Comparison of ENCODE assay signal across 27 mouse cellular contexts in the genomic region with DNA sequence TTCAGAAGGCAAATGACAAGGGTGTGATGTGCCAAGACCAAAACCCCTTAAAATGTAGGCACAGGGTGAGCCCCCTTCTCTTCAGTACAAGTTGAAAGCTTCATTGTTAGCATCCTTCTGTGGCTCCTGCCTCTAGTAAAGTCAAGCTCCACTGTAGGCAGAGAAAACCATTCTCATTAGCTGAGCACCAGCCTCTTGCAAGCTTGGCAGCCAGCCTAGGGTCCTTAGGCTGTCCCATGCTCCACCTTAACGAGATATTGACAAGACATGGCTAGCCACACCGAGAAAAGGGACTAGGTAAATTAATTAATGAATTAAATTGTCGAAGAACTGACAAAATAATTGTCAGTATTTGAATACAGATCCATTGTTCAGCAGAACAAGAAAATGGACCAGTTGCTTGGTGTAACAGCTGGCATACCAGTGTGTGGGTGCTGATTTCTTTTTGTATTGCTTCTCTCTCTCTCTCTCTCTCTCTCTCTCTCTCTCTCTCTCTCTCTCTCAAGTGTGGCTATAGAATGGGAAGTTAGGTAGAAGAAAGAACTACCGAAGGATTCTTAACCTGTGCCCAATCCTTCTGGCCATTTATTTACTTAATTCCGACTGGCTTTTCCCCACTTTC.
A peak's percentile ranks its signal among the peaks of the same experiment; 100 is the strongest.
DNase-seq lines count a peak whose midpoint lies in the region; ATAC-seq and TF ChIP-seq lines count a peak whose summit lies in the region.
"Had no signal": no experiment of that assay in that cellular context is flagged by ENCODE, and none has a peak within 500 bp of the region (broad histone marks: within the 10 kb centered on the region; RNA-seq: fewer than 3 reads in every experiment).

No protein-coding gene starts in this region.

- no peaks in the 10 kb centered on the region for H3K9me3 ChIP-seq in forebrain, embryonic 13.5 days (replicated peaks)
- H3K9me3 ChIP-seq in forebrain, embryonic 10.5 days = no peaks in the 10 kb centered on the region
- H3K9me3 ChIP-seq: embryonic facial prominence, embryonic 10.5 days; embryonic facial prominence, embryonic 13.5 days; heart, embryonic 10.5 days; heart, embryonic 13.5 days had no signal

- H3K27ac ChIP-seq in forebrain, embryonic 13.5 days = no peak overlapping the region; the same call in 1 of the 2 replicates
- H3K27ac ChIP-seq in forebrain, embryonic 10.5 days = no peak overlapping the region
- H3K27ac ChIP-seq: embryonic facial prominence, embryonic 10.5 days; embryonic facial prominence, embryonic 13.5 days; heart, embryonic 10.5 days; heart, embryonic 13.5 days; hindbrain, embryonic 14.5 days; hindbrain, postnatal 0 days had no signal

- 36% methylated on average over 5 of the region's 5 CpGs for WGBS in forebrain, embryonic 13.5 days
- WGBS in forebrain, embryonic 10.5 days = 74% methylated on average over 5 of the region's 5 CpGs

- H3K4me3 ChIP-seq in forebrain, embryonic 13.5 days = no peak overlapping the region
- H3K4me3 ChIP-seq in forebrain, embryonic 10.5 days = no peak overlapping the region
- no peak overlapping the region for H3K4me3 ChIP-seq in myocyte
- H3K4me3 ChIP-seq: embryonic facial prominence, embryonic 10.5 days; embryonic facial prominence, embryonic 13.5 days; erythroblast, embryonic 14.5 days; heart, embryonic 10.5 days; heart, embryonic 13.5 days had no signal

- H3K79me2 ChIP-seq in myocyte (ENCODE audit: control insufficient read depth, insufficient read depth) = no peaks in the 10 kb centered on the region

- ATAC-seq in forebrain, embryonic 13.5 days = peak; percentile 45; the same call in 1 of the 2 replicates
- ATAC-seq: CD4-positive, CD25-positive, alpha-beta regulatory T cell, adult 4 months; hindbrain, postnatal 0 days; inflammation-experienced regulatory T-cells, adult 6 months; intestine, embryonic 16.5 days had no signal

- peaks cover 30% of the 10 kb centered on the region for H3K4me1 ChIP-seq in forebrain, embryonic 13.5 days
- peaks cover 16% of the 10 kb centered on the region for H3K4me1 ChIP-seq in forebrain, embryonic 10.5 days
- H3K4me1 ChIP-seq: embryonic facial prominence, embryonic 13.5 days had no signal

- no peak for DNase-seq in forebrain, embryonic 10.5 days (ENCODE audit: extremely low spot score, low spot score)
- peak; percentile 30 for DNase-seq in heart, adult 11 months
- DNase-seq in heart, adult 9 months (ENCODE audit: low spot score in 2 of 2) = no peak
- DNase-seq in adipocyte (ENCODE audit: low spot score) = no peak
- DNase-seq: adrenal gland, adult 8-10 months; adrenal gland, postnatal 25 days; cerebellum, adult 18-20 months; cerebellum, adult 9-10 months; cerebellum, postnatal 36 days; embryo, embryonic 11 days; gastrocnemius, postnatal 14 days; heart, adult 18-20 months; heart, postnatal 14 days; heart, postnatal 4 days; kidney, adult 18-20 months had no signal

- H3ac ChIP-seq in myocyte (ENCODE audit: control insufficient read depth, insufficient read length) = no peak overlapping the region

- 0 out of 2 replicates have a peak, but pooled peaks cover 9% of the 10 kb centered on the region for H3K27me3 ChIP-seq in forebrain, embryonic 13.5 days
- peaks cover 19% of the 10 kb centered on the region for H3K27me3 ChIP-seq in forebrain, embryonic 10.5 days (ENCODE audit: poor library complexity, severe bottlenecking)
- H3K27me3 ChIP-seq in myocyte (ENCODE audit: control insufficient read depth, insufficient read depth, insufficient read length) = no peaks in the 10 kb centered on the region
- H3K27me3 ChIP-seq: embryonic facial prominence, embryonic 13.5 days; heart, embryonic 13.5 days had no signal

- TF ChIP-seq POLR2A in myocyte (IDR thresholded peaks at IDR 0.05; ENCODE audit: insufficient read length, low read depth) = no peak

- no peak overlapping the region for H3K4me2 ChIP-seq in forebrain, embryonic 13.5 days
- peak overlapping the region; percentile 40 for H3K4me2 ChIP-seq in myocyte (ENCODE audit: low read depth)
- H3K4me2 ChIP-seq: embryonic facial prominence, embryonic 13.5 days; heart, embryonic 13.5 days; hindbrain, embryonic 14.5 days had no signal

- H3K9ac ChIP-seq in forebrain, embryonic 13.5 days = no peak overlapping the region
- H3K9ac ChIP-seq: embryonic facial prominence, embryonic 13.5 days; heart, embryonic 13.5 days; hindbrain, embryonic 14.5 days had no signal

- H3K36me3 ChIP-seq in forebrain, embryonic 13.5 days (ENCODE audit: poor library complexity, severe bottlenecking) = no peaks in the 10 kb centered on the region
- H3K36me3 ChIP-seq in forebrain, embryonic 10.5 days (replicated peaks) = no peaks in the 10 kb centered on the region
- no peaks in the 10 kb centered on the region for H3K36me3 ChIP-seq in myocyte (ENCODE audit: control insufficient read depth, insufficient read depth)
- H3K36me3 ChIP-seq: embryonic facial prominence, embryonic 10.5 days; embryonic facial prominence, embryonic 13.5 days; heart, embryonic 10.5 days; heart, embryonic 13.5 days had no signal

TF ChIP-seq in myocyte, 11 proteins besides CTCF, POLR2A, EP300 and RAD21:
- peak; percentile 76 for TF ChIP-seq TCF12 (IDR thresholded peaks at IDR 0.05; ENCODE audit: insufficient read depth, poor library complexity, severe bottlenecking)
- TF ChIP-seq MAX (IDR thresholded peaks at IDR 0.05; ENCODE audit: low read depth) = no peak
- no peak for TF ChIP-seq SRF (IDR thresholded peaks at IDR 0.05; ENCODE audit: control insufficient read depth, insufficient read length, low read depth)
- TF ChIP-seq MYOD1 (IDR thresholded peaks at IDR 0.05; ENCODE audit: control insufficient read depth in 1 of 3, insufficient read length in 2 of 3, low read depth in 2 of 3) = peak in 2 of 3 experiments; percentile 12 to 54
- no peak for TF ChIP-seq REST (IDR thresholded peaks at IDR 0.05; ENCODE audit: insufficient read depth, insufficient read length)
- TF ChIP-seq E2F4 (IDR thresholded peaks at IDR 0.05; ENCODE audit: insufficient read depth) = no peak
- TF ChIP-seq MYOG (IDR thresholded peaks at IDR 0.05; ENCODE audit: control insufficient read depth in 1 of 3, insufficient read depth in 1 of 3, insufficient read length in 2 of 3, low read depth in 2 of 3) = peak in 2 of 3 experiments; percentile 11 to 68
TF ChIP-seq in myocyte: peak in this region for 3.
